Mouse (Mus musculus): ENCODE measurements around the gene Gm15557.

Gene Gm15557

DNA sequence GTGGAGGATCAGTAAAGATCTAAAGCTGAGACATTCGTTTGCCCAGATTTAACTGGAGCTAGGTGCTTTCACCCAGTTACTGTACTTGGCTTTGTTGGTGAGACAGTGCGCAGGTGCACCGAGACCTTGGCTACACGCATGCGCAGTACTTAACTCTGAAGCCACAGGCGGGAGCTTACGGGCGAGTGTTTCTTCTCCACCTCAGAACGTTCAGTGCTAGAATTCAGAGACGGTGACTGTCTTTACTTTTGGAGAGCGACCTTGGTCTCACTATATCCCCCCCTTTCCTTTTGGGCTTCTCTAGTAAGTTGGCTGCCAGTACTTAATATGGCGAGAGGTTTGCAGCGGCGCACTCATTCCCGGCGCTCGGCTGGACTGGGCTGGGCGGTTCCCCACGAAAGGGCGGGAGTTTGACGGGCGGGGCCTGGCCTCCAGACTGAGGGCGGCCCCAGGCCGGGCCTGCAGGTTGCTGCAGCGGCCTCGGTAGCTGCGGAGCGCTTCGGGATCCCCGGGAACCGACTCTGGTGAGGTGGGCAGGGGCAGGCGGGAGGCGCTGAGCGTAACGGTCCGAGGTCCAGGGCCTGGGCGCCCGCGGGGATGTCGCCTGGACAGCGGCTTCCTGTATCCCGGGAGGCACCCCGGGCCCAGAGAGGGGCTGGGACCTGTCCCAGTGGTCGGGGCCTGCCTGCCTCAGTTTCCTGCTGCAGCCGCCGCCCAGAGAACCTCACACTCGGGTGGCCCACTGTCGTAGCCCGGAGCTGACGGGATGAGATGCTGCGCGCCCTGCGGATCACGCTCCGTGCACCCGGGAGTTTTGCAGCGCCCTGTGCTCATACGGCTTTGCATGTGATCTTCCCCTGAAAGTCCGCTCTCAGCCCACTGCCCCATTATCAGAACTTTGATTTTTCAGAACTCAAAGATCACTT, 15.9 kb downstream of the Gm15557 start, which contains the start of gene Cep250:
Gene Cep250 (plus strand): TSS at position 325 of the 926 bp plus-strand sequence.
- DNase-seq = peak; percentile 92

DNA sequence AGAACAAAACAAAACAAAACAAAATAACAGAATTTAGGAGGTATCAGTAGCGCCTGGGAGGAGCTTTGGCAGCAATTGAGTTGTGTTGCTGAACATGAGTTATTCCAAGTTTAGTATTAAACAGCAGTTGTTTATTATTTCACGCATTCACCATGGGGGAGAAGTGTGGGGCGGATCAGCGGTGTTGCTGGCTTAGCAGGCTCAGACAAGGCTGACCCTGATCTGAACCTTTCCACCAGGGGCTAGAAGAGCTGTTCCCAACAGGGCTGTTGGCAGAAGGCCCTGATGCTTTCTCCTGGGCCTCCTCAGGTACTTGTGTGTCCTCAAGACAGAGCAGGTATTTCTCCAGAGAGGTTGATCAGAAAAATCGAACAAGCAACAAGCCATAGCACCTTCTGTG, 19.5 kb downstream of the Gm15557 start:
- DNase-seq = peak; percentile 27

- no peak for DNase-seq
These were observed 21.3 kb downstream of the Gm15557 start for GRCm38 (mm10) chr2:155961862-155962261.

DNA sequence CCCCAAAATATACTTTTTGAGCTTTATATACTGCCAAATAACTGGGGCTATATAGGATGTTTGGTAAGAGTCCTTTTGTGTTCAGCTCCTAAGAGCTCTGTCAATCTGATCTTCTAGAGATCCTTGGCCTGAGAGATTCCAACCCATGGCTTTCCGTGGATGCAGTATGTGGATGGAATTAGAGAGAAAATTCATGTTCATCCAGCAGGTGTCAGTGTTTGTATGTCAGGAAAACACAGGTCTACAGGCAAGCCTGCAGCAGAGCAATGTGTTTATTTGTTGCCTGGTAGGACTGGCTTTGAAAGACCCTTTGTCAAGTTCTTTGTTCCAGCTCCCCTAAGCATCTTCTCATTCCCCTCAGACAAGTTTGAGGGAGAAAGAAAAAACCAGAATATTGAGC, 22.5 kb downstream of the Gm15557 start:
- no peak for DNase-seq

DNA sequence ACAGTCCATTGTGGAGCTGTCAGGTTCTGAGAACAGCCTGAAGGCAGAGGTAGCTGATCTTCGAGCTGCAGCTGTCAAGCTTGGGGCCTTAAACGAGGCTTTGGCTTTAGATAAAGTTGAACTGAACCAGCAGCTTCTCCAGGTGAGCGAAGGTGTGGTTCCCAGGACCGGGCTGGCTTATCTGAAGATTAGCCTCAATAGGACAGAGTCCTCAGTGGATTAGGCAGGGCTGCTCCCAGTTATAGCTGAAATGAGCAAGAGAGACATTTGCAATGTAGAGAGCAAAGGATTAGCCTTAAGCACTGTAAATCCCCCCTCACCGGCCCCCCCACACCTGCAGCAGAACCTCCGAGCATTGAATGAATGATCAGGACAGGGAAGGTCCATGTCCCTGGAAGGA, 32.8 kb downstream of the Gm15557 start:
- DNase-seq = no peak

GRCm38 (mm10) chr2:155974087-155974731, 33.7 kb downstream of the Gm15557 start:
- no peak for DNase-seq

GRCm38 (mm10) chr2:155979328-155979991, 38.9 kb downstream of the Gm15557 start:
- DNase-seq = peak; percentile 15

DNA sequence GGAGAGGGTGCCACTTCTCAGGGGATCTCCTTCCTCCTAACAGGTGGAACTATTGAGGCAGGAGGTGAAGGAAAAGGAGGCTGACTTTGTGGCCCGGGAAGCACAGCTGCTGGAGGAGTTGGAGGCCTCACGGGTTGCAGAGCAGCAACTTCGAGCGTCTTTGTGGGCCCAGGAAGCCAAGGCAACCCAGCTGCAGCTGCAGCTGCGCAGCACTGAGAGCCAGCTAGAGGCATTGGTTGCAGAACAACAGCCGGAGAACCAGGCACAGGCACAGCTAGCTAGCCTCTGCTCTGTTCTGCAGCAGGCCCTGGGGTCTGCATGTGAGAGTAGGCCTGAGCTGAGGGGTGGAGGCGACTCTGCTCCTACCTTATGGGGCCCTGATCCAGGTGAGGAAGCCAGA, 45.2 kb downstream of the Gm15557 start:
- DNase-seq = no peak

GRCm38 (mm10) chr2:155987131-155987530, 46.6 kb downstream of the Gm15557 start:
- DNase-seq = no peak

DNA sequence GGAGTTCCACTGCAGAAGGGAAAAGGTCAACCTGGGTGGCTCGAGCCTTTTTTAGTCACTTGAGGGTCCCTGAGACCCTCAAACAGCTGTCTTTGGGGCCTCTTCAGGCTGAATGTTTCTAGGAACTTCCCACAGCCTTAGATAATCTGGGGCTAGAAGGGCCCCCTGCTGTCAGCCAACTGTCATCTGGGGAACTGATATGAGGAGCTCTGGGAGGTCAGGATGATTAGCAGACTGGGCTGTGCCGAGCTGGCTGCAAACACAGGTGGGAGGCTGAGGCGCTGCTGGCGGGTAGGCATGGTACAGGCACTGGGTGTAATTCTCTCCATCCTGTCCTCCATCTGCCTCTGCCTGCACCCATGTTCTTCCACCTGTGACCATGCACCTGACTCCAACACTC, 48.6 kb downstream of the Gm15557 start:
- DNase-seq = no peak

DNA sequence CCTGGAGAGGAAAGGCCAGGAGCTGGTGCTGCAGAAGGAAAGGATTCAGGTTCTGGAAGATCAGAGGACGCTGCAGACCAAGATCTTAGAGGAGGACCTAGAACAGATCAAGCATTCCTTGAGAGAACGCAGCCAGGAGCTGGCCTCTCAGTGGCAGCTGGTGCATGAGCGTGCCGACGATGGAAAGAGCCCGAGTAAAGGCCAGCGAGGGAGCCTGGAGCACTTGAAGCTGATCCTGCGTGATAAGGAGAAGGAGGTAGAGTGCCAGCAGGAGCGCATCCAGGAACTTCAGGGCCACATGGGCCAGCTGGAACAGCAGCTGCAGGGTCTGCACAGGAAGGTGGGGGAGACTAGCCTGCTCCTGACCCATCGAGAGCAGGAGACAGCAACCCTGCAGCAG, 50.6 kb downstream of the Gm15557 start:
- DNase-seq = no peak

DNA sequence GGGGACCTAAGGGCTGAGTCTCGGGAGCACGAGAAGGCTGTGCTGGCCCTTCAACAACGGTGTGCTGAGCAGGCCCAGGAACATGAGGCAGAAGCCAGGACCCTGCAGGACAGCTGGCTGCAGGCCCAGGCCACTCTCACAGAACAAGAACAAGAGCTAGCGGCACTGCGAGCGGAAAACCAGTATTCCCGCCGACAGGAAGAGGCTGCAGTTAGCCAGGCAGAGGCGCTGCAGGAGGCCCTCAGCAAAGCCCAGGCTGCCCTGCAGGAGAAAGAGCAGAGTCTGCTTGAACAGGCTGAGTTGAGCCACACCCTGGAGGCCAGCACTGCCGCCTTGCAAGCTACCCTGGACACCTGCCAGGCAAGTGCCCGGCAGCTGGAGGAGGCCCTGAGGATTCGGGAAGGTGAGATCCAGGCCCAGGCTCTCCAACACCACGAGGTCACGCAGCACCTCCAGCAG, 51.4 kb downstream of the Gm15557 start:
- peak; percentile 65 for DNase-seq
